Mouse (Mus musculus): Measurements from ENCODE around the gene Pam16. TPM values are rescaled to one million over a fixed set of nuclear protein-coding genes. Genes with fewer than 3 reads are reported as not detected.

The Pam16 gene
- polyA plus RNA-seq, 1 experiment from 2014 or later = 80.5 TPM

DNA sequence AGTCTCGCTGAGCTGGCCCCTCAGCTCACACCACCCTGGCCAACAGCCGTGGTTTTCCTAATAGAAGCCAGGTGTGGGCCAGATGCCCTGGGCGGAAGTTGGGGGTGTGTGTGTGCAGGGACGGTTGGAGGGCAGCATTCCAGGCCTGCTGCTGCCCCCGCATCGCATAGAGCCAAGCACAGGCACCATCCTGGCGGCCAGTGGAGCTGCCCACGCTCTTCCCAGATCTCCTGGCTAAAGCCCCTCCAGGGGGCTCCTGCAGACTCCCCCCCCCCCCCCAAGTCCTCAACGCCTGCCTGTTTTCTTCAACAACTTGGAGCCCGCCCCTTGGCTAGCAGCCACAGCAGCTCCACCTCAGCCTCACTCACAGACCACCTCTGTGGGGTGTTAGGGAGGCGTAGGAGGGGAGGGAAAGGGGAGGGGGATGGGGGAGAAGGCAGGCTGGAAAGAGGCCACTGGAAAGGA is 34.0 kb upstream of the Pam16 start:
- peaks cover 22% of the 10 kb centered on the region for H3K4me1 ChIP-seq (replicated peaks; ENCODE audit: control insufficient read depth, insufficient read depth, low read length)
- WGBS = 32% methylated on average over 11 of the region's 11 CpGs
- H3K9ac ChIP-seq (ENCODE audit: low read length) = no peak overlapping the region
- H3K4me2 ChIP-seq (ENCODE audit: low read length) = peak overlapping the region; percentile 30; the same call in 1 of the 2 replicates
- peak; percentile 69 for ATAC-seq (replicated peaks; ENCODE audit: low FRiP score, low TSS enrichment, low read depth)
- no peaks in the 10 kb centered on the region for H3K27me3 ChIP-seq (replicated peaks; ENCODE audit: control insufficient read depth, insufficient read depth, low read length)
- H3K36me3 ChIP-seq (ENCODE audit: control insufficient read depth, insufficient read depth, low read length) = peaks cover 20% of the 10 kb centered on the region
- no peaks in the 10 kb centered on the region for H3K9me3 ChIP-seq (ENCODE audit: control insufficient read depth, low read length)
- H3K4me3 ChIP-seq (ENCODE audit: low read depth, low read length) = no peak overlapping the region
- peak overlapping the region; percentile 55 for H3K27ac ChIP-seq (ENCODE audit: low read depth)
- DNase-seq (ENCODE audit: low spot score) = peak; percentile 73

DNA sequence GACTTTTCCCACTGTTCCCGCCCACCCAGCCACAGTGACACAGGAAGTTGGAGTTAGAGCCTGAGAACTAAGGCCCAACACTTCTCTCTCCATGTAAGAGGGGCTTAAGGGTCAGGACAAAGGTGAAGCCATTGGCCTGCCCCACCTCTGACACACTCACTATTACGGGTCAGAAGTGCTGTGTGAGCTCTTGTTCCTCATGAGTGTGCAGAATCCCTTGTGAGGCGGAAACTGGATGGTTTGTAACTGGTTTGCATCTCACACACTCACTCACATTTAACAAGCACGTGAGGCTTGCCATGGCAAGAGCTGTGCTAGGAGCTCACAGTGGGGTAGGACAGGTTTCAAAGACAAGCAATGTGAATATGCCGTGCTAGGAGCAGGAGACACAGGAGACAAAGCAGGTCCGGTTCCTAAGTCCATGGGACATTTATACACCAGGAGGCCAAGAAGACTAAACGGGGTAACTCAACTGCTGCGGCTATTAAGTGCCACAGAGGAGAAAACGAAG is 31.8 kb upstream of the Pam16 start:
- WGBS = 61% methylated on average over 9 of the region's 9 CpGs
- H3K27ac ChIP-seq (ENCODE audit: low read depth) = peak overlapping the region; percentile 70
- H3K4me1 ChIP-seq (replicated peaks; ENCODE audit: control insufficient read depth, insufficient read depth, low read length) = peaks cover 25% of the 10 kb centered on the region
- H3K9me3 ChIP-seq (ENCODE audit: control insufficient read depth, low read length) = no peaks in the 10 kb centered on the region
- DNase-seq (ENCODE audit: low spot score) (no peak), ATAC-seq (replicated peaks; ENCODE audit: low FRiP score, low TSS enrichment, low read depth) (no peak)
- no peaks in the 10 kb centered on the region for H3K27me3 ChIP-seq (replicated peaks; ENCODE audit: control insufficient read depth, insufficient read depth, low read length)
- H3K4me2 ChIP-seq (ENCODE audit: low read length) = no peak overlapping the region
- H3K9ac ChIP-seq (ENCODE audit: low read length) = no peak overlapping the region
- no peak overlapping the region for H3K4me3 ChIP-seq (ENCODE audit: low read depth, low read length)
- peaks cover 35% of the 10 kb centered on the region for H3K36me3 ChIP-seq (ENCODE audit: control insufficient read depth, insufficient read depth, low read length)

DNA sequence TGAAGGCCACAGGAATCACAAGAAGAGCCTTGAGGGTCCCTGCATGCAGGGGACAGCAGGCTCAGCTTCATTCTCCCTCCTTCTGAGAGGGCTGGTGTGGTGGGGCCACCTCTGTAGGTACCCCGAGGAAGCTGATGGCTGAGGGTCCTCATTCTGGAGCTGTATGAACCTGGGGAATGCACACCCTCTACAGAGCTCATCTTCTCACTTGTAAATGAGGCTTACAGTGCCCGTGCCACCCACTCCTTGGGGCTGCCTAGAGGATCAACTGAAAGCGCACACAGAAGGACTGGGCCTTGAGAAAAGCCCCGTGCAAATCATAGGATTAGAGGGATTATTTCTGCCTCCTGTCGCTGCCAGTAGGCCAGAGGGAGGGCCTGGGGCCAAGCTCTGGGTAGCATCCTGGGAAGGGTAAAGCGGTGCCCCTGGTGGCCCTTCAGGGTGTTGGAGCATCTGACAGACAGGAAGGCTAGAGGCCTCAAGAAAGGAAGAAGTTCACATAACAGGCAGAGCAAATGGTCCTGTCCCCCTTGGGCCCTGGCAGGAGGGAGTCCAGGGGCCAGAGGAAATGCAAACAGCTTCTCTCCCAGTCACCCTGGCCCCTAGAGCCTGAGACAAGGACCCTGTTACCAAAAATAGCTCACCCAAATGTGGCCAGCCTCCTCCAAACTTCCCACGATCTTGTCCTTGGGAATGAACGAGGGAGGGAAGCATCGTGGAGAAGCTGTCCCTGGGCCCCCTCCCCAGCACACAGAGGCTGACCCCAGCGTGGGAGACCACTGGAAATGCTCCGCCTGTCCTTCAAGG is 31.2 kb upstream of the Pam16 start:
- 25% methylated on average over 11 of the region's 11 CpGs for WGBS
- Histone ChIP-seq H3K36me3 (ENCODE audit: control insufficient read depth, insufficient read depth, low read length) (peaks cover 35% of the 10 kb centered on the region), H3K4me2 (ENCODE audit: low read length) (no peak overlapping the region), H3K27ac (ENCODE audit: low read depth) (peak overlapping the region; percentile 70), H3K4me1 (replicated peaks; ENCODE audit: control insufficient read depth, insufficient read depth, low read length) (peaks cover 25% of the 10 kb centered on the region), H3K9me3 (ENCODE audit: control insufficient read depth, low read length) (no peaks in the 10 kb centered on the region), H3K4me3 (ENCODE audit: low read depth, low read length) (no peak overlapping the region), H3K27me3 (replicated peaks; ENCODE audit: control insufficient read depth, insufficient read depth, low read length) (no peaks in the 10 kb centered on the region), H3K9ac (ENCODE audit: low read length) (no peak overlapping the region)
- DNase-seq (ENCODE audit: low spot score) (no peak), ATAC-seq (replicated peaks; ENCODE audit: low FRiP score, low TSS enrichment, low read depth) (no peak)

DNA sequence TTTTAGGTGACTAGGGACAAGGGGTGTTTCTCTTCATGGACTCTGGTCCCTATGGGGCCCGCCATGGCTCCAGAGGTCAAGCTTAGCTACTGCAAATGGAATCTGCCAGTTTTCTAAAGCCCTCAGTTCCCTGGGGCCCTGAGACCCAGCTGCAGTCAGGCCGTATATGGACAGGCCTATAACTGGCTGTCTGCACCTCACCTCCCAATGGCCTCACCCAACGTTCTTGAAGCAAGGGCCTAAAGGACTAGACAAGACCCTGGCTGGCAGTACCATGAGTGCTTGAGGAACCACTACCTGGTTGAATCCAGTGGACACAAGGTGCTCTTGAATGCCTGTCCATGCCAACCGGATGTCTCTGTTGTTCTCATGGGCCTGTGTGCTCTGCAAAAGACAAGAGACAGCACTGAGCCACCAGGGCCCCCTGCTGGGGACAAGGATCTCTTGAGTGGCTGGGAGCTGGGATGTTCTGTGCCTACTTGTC is 30.5 kb upstream of the Pam16 start:
- Histone ChIP-seq H3K4me1 (replicated peaks; ENCODE audit: control insufficient read depth, insufficient read depth, low read length) (peaks cover 25% of the 10 kb centered on the region), H3K27ac (ENCODE audit: low read depth) (0 out of 2 replicates have a peak overlapping the region, but pooled peaks have one; percentile 70), H3K27me3 (replicated peaks; ENCODE audit: control insufficient read depth, insufficient read depth, low read length) (no peaks in the 10 kb centered on the region), H3K9me3 (ENCODE audit: control insufficient read depth, low read length) (no peaks in the 10 kb centered on the region), H3K36me3 (ENCODE audit: control insufficient read depth, insufficient read depth, low read length) (peaks cover 37% of the 10 kb centered on the region), H3K4me3 (ENCODE audit: low read depth, low read length) (no peak overlapping the region), H3K9ac (ENCODE audit: low read length) (no peak overlapping the region), H3K4me2 (ENCODE audit: low read length) (no peak overlapping the region)
- no peak for DNase-seq (ENCODE audit: low spot score)
- no peak for ATAC-seq (replicated peaks; ENCODE audit: low FRiP score, low TSS enrichment, low read depth)
- WGBS = 64% methylated on average over 4 of the region's 4 CpGs

DNA sequence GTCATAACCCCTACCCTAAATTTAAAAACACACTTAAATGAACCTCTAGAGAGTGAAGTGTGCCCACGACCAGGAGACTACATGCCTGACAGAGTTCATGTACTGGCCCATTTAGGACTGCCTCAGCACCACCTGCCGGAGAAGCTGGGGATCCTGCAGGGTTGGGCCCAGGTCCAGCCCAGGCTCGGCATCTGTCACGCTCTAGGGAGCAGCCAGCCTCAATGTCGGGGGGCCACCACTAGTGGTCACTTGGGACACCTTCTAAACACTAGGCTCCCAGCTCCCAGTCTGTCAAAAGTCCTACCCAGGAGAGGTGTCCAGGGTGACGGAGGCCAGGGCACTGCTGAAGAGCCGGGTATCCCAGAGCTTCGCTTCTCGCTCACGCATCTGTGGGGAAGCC is 29.9 kb upstream of the Pam16 start:
- H3K27ac ChIP-seq (ENCODE audit: low read depth) = no peak overlapping the region
- H3K9ac ChIP-seq (ENCODE audit: low read length) = no peak overlapping the region
- DNase-seq (ENCODE audit: low spot score) = no peak
- H3K4me1 ChIP-seq (replicated peaks; ENCODE audit: control insufficient read depth, insufficient read depth, low read length) = peaks cover 25% of the 10 kb centered on the region
- H3K4me3 ChIP-seq (ENCODE audit: low read depth, low read length) = no peak overlapping the region
- no peak overlapping the region for H3K4me2 ChIP-seq (ENCODE audit: low read length)
- peaks cover 43% of the 10 kb centered on the region for H3K36me3 ChIP-seq (ENCODE audit: control insufficient read depth, insufficient read depth, low read length)
- H3K27me3 ChIP-seq (replicated peaks; ENCODE audit: control insufficient read depth, insufficient read depth, low read length) = no peaks in the 10 kb centered on the region
- no peak for ATAC-seq (replicated peaks; ENCODE audit: low FRiP score, low TSS enrichment, low read depth)
- no peaks in the 10 kb centered on the region for H3K9me3 ChIP-seq (ENCODE audit: control insufficient read depth, low read length)
- 86% methylated on average over 10 of the region's 10 CpGs for WGBS

DNA sequence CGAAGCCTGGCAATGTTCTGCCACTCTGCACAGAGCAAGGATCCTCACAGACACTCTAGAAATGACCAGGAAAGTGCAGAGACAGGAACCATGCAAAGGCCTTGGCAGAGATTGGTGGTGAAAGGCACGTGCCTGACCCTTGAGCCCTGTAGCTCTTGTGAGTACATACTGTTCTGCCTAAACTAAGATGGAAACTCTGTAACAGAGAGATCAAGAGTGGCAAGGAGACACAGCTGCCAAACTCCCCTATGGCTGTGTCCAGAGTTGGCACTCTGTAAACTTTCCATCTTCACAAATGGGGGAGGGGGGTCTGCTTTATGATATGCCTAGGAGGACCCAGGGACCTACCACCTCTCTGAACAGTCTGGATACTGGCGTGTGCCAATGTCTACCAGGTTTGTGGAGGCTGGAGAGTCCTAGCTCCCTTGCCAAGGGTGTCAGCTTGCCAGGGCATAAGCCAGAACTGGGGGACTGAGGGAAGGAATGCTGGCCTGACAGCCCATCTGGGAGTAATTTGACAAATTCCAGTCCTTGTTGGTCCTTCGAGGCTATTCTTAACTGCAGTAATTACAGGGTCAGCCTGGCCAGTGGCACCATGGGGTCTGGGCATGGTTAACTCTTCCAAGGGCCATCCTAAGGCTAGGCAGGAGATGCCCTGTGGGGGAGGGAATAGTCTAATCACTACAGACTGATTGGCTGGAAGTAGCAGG is 28.1 kb upstream of the Pam16 start:
- WGBS = 61% methylated on average over 4 of the region's 4 CpGs
- H3K9me3 ChIP-seq (ENCODE audit: control insufficient read depth, low read length) = no peaks in the 10 kb centered on the region
- no peak overlapping the region for H3K4me2 ChIP-seq (ENCODE audit: low read length)
- peaks cover 61% of the 10 kb centered on the region for H3K36me3 ChIP-seq (ENCODE audit: control insufficient read depth, insufficient read depth, low read length)
- DNase-seq (ENCODE audit: low spot score) (no peak), ATAC-seq (replicated peaks; ENCODE audit: low FRiP score, low TSS enrichment, low read depth) (no peak)
- H3K9ac ChIP-seq (ENCODE audit: low read length) = no peak overlapping the region
- no peak overlapping the region for H3K4me3 ChIP-seq (ENCODE audit: low read depth, low read length)
- no peaks in the 10 kb centered on the region for H3K27me3 ChIP-seq (replicated peaks; ENCODE audit: control insufficient read depth, insufficient read depth, low read length)
- H3K4me1 ChIP-seq (replicated peaks; ENCODE audit: control insufficient read depth, insufficient read depth, low read length) = peaks cover 17% of the 10 kb centered on the region
- H3K27ac ChIP-seq (ENCODE audit: low read depth) = no peak overlapping the region; the same call in 1 of the 2 replicates

DNA sequence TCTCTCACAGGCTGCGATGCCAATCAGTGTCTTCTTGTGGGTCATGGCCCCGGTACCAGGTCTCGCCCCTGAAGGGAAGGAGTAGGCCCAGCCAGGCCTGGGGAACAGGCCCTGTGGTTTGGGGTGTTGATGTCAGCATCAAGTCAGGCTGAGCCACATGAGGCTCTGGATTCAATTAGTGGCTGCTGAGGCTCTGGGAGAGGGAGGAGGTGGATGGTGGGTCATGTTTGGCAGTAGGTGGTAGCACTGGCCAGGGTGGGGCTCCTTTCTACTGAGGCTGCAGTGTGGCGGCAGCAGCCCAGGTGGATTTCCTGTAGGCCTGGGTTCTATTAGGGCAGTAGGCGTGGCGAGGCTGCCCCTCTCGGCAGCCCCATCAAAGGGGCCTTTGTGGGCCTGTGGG is 26.8 kb upstream of the Pam16 start:
- H3K4me1 ChIP-seq (replicated peaks; ENCODE audit: control insufficient read depth, insufficient read depth, low read length) = peaks cover 19% of the 10 kb centered on the region
- no peak overlapping the region for H3K4me3 ChIP-seq (ENCODE audit: low read depth, low read length)
- peak overlapping the region; percentile 30; the same call in 1 of the 2 replicates for H3K27ac ChIP-seq (ENCODE audit: low read depth)
- DNase-seq (ENCODE audit: low spot score) (no peak), ATAC-seq (replicated peaks; ENCODE audit: low FRiP score, low TSS enrichment, low read depth) (no peak)
- no peak overlapping the region for H3K9ac ChIP-seq (ENCODE audit: low read length)
- 63% methylated on average over 7 of the region's 7 CpGs for WGBS
- peaks cover 73% of the 10 kb centered on the region for H3K36me3 ChIP-seq (ENCODE audit: control insufficient read depth, insufficient read depth, low read length)
- H3K27me3 ChIP-seq (replicated peaks; ENCODE audit: control insufficient read depth, insufficient read depth, low read length) = no peaks in the 10 kb centered on the region
- H3K9me3 ChIP-seq (ENCODE audit: control insufficient read depth, low read length) = no peaks in the 10 kb centered on the region
- H3K4me2 ChIP-seq (ENCODE audit: low read length) = no peak overlapping the region

DNA sequence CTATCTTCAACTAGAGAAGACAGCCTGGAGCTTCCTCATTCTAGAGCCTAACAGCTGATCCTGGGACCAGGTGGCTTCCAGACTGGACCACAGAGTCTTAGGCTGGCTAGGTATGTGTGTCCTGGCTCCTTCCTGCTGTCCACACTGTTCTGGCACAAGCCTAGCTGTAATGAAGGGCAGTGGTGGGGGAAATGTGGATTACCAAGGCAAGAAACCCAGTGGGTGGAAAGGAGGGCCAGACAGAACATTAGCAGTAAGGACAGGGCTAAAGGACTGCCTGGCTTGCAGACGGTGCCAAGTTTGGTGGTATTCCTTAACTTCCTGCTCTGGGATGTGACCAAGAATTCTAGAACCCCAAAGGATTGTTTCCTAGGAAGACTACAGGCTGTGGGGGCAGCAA is 26.3 kb upstream of the Pam16 start:
- H3K36me3 ChIP-seq (ENCODE audit: control insufficient read depth, insufficient read depth, low read length) = peaks cover 79% of the 10 kb centered on the region
- H3K27ac ChIP-seq (ENCODE audit: low read depth) = no peak overlapping the region
- ATAC-seq (replicated peaks; ENCODE audit: low FRiP score, low TSS enrichment, low read depth) (no peak), DNase-seq (ENCODE audit: low spot score) (no peak)
- 95% methylated on average over 1 of the region's 1 CpGs for WGBS
- no peaks in the 10 kb centered on the region for H3K9me3 ChIP-seq (ENCODE audit: control insufficient read depth, low read length)
- H3K4me1 ChIP-seq (replicated peaks; ENCODE audit: control insufficient read depth, insufficient read depth, low read length) = peaks cover 19% of the 10 kb centered on the region
- H3K9ac ChIP-seq (ENCODE audit: low read length) = no peak overlapping the region
- H3K4me2 ChIP-seq (ENCODE audit: low read length) = no peak overlapping the region
- no peak overlapping the region for H3K4me3 ChIP-seq (ENCODE audit: low read depth, low read length)
- H3K27me3 ChIP-seq (replicated peaks; ENCODE audit: control insufficient read depth, insufficient read depth, low read length) = no peaks in the 10 kb centered on the region

Data from intestine, embryonic 14.5 days (tissue).